Mouse (Mus musculus): ENCODE data around the gene Rnf121.

- TF ChIP-seq CTCF (IDR thresholded peaks at IDR 0.05; ENCODE audit: borderline replicate concordance, extremely low read depth, insufficient read depth, insufficient read length) (no peak), POLR2A (IDR thresholded peaks at IDR 0.05; ENCODE audit: borderline replicate concordance, extremely low read depth, insufficient read depth, insufficient read length, poor library complexity, severe bottlenecking) (no peak)
Observed at GRCm38 (mm10) chr7:102035534-102035933, 29.7 kb downstream of the Rnf121 start.
